Mouse (Mus musculus) neural tube, embryonic 14.5 days (tissue): ENCODE data around the gene Slc4a2. TPM values are rescaled to one million over a fixed set of nuclear protein-coding genes. Genes with fewer than 3 reads are reported as not detected.

Source experiments
- ATAC-seq: fragments of 200-750 bp; cut with Nextera tagmentation; 2 replicates; pipeline ENCODE4 v1.8.0; 2017; ENCODE audit warnings: low read depth, mild to moderate bottlenecking, moderate TSS enrichment, moderate library complexity
- H3K27ac ChIP-seq: fragments of 300-500 bp; sonication (generic); 2 replicates; pipeline ENCODE4 v1.5.1; 2014; ENCODE audit warnings: low read depth, mild to moderate bottlenecking, control low read depth, low read length, moderate library complexity, mixed read lengths
- H3K27me3 ChIP-seq: fragments of 300-500 bp; sonication (generic); 2 replicates; pipeline ENCODE4 v1.6.1; 2014; ENCODE audit warnings: low read length; ENCODE audit not compliant: control insufficient read depth, insufficient read depth
- H3K36me3 ChIP-seq: fragments of 300-500 bp; sonication (generic); 2 replicates; pipeline ENCODE4 v1.6.1; 2014; ENCODE audit warnings: low read length, mixed read lengths; ENCODE audit not compliant: control insufficient read depth, insufficient read depth
- H3K4me1 ChIP-seq: fragments of 300-500 bp; sonication (generic); 2 replicates; pipeline ENCODE4 v1.6.1; 2014; ENCODE audit warnings: low read length; ENCODE audit not compliant: control insufficient read depth, insufficient read depth
- H3K4me2 ChIP-seq: fragments of 300-500 bp; sonication (generic); 2 replicates; pipeline ENCODE4 v1.6.1; 2014; ENCODE audit warnings: mild to moderate bottlenecking, low read depth, low read length, control low read depth
- H3K4me3 ChIP-seq: fragments of 300-500 bp; sonication (generic); 2 replicates; pipeline ENCODE4 v1.5.1; 2014; ENCODE audit warnings: low read depth, low read length, control low read depth, mixed read lengths
- H3K9ac ChIP-seq: fragments of 300-500 bp; sonication (generic); replicated peaks from 2 replicates; pipeline ENCODE4 v1.6.1; 2014; ENCODE audit warnings: low read depth, mild to moderate bottlenecking, control low read depth, low read length, mixed read lengths
- H3K9me3 ChIP-seq: fragments of 300-500 bp; sonication (generic); 2 replicates; pipeline ENCODE4 v1.6.1; 2016; ENCODE audit warnings: low read length; ENCODE audit not compliant: control insufficient read depth
- WGBS: fragments of 180-500 bp; shearing (Covaris S2); extraction: QIAGEN DNeasy Blood & Tissue Kit; methylation state at CpG from one replicate; pipeline ENCODE4 v1.1.7; 2014; 5-methylcytosine and 5-hydroxymethylcytosine counted together
- polyA plus RNA-seq: library from polyadenylated mRNA; unstranded; fragments of >200 nt; fragmentation: Nextera tagmentation; extraction: Ambion mirVana; gene quantifications from 2 replicates; pipeline ENCODE4 v1.2.1, GENCODE M21; 2014

Slc4a2 gene
- polyA plus RNA-seq, 1 experiment from 2014 or later = 11.2 TPM

GRCm38 (mm10) chr5:24481647-24482046 is 58.0 kb downstream of the Slc4a2 start:
- 0 out of 2 replicates have a peak, but pooled peaks have one; percentile 21 for ATAC-seq
- Histone ChIP-seq H3K4me3 (no peak overlapping the region), H3K27me3 (no peaks in the 10 kb centered on the region), H3K9ac (no peak overlapping the region), H3K4me2 (no peak overlapping the region), H3K4me1 (peaks cover 27% of the 10 kb centered on the region), H3K36me3 (peaks cover 41% of the 10 kb centered on the region), H3K9me3 (no peaks in the 10 kb centered on the region), H3K27ac (no peak overlapping the region)
- 9% methylated on average over 4 of the region's 4 CpGs for WGBS

- H3K27ac ChIP-seq = no peak overlapping the region
- H3K4me2 ChIP-seq = no peak overlapping the region
- no peak for ATAC-seq
- no peak overlapping the region for H3K9ac ChIP-seq
- WGBS = 59% methylated on average over 34 of the region's 41 CpGs
- no peaks in the 10 kb centered on the region for H3K27me3 ChIP-seq
- peaks cover 27% of the 10 kb centered on the region for H3K4me1 ChIP-seq
- H3K9me3 ChIP-seq = no peaks in the 10 kb centered on the region
- H3K36me3 ChIP-seq = peaks cover 37% of the 10 kb centered on the region
- no peak overlapping the region for H3K4me3 ChIP-seq
Measured at GRCm38 (mm10) chr5:24482247-24483079, 58.8 kb downstream of the Slc4a2 start.

- peak; percentile 39 for ATAC-seq
- WGBS = 25% methylated on average over 11 of the region's 11 CpGs
- Histone ChIP-seq H3K9ac (no peak overlapping the region), H3K4me1 (peaks cover 30% of the 10 kb centered on the region), H3K27me3 (no peaks in the 10 kb centered on the region), H3K9me3 (no peaks in the 10 kb centered on the region), H3K27ac (no peak overlapping the region), H3K4me2 (no peak overlapping the region), H3K4me3 (no peak overlapping the region), H3K36me3 (peaks cover 36% of the 10 kb centered on the region)
Measured at GRCm38 (mm10) chr5:24483326-24483725, 59.7 kb downstream of the Slc4a2 start.

GRCm38 (mm10) chr5:24484963-24485362 is 61.3 kb downstream of the Slc4a2 start:
- Histone ChIP-seq H3K36me3 (peaks cover 31% of the 10 kb centered on the region), H3K9me3 (no peaks in the 10 kb centered on the region), H3K4me1 (peaks cover 35% of the 10 kb centered on the region), H3K4me2 (peak overlapping the region; percentile 38), H3K9ac (0 out of 2 replicates have a peak overlapping the region, but pooled peaks have one; percentile 11), H3K27me3 (no peaks in the 10 kb centered on the region), H3K4me3 (no peak overlapping the region), H3K27ac (peak overlapping the region; percentile 78)
- 7% methylated on average over 22 of the region's 22 CpGs for WGBS
- peak; percentile 39 for ATAC-seq

GRCm38 (mm10) chr5:24486097-24486496 is 62.5 kb downstream of the Slc4a2 start:
- no peak for ATAC-seq
- Histone ChIP-seq H3K4me2 (no peak overlapping the region), H3K9me3 (no peaks in the 10 kb centered on the region), H3K4me1 (peaks cover 44% of the 10 kb centered on the region), H3K27ac (no peak overlapping the region), H3K9ac (no peak overlapping the region), H3K36me3 (peaks cover 24% of the 10 kb centered on the region; the same call in 1 of the 2 replicates), H3K4me3 (no peak overlapping the region), H3K27me3 (no peaks in the 10 kb centered on the region)
- WGBS = 2% methylated on average over 8 of the region's 8 CpGs

- H3K27me3 ChIP-seq = no peaks in the 10 kb centered on the region
- WGBS = 93% methylated on average over 5 of the region's 5 CpGs
- no peak overlapping the region for H3K27ac ChIP-seq
- peaks cover 24% of the 10 kb centered on the region; the same call in 1 of the 2 replicates for H3K36me3 ChIP-seq
- no peak for ATAC-seq
- peaks cover 49% of the 10 kb centered on the region for H3K4me1 ChIP-seq
- no peak overlapping the region for H3K9ac ChIP-seq
- H3K4me3 ChIP-seq = no peak overlapping the region
- H3K4me2 ChIP-seq = no peak overlapping the region
- H3K9me3 ChIP-seq = no peaks in the 10 kb centered on the region
Measured at GRCm38 (mm10) chr5:24486738-24487137, 63.1 kb downstream of the Slc4a2 start.

- peak overlapping the region; percentile 60 for H3K27ac ChIP-seq
- H3K9me3 ChIP-seq = no peaks in the 10 kb centered on the region
- no peaks in the 10 kb centered on the region for H3K27me3 ChIP-seq
- H3K4me3 ChIP-seq = no peak overlapping the region
- ATAC-seq = peak; percentile 64
- WGBS = 16% methylated on average over 14 of the region's 14 CpGs
- peaks cover 43% of the 10 kb centered on the region for H3K4me1 ChIP-seq
- peaks cover 30% of the 10 kb centered on the region for H3K36me3 ChIP-seq
- no peak overlapping the region for H3K4me2 ChIP-seq
- no peak overlapping the region for H3K9ac ChIP-seq
Measured at GRCm38 (mm10) chr5:24490413-24490920, 66.8 kb downstream of the Slc4a2 start.
